In genomic region chr2:6162366-6163040, GRCm38 (mm10) we compare ENCODE assay signal across 10 mouse cellular contexts. TPM values are rescaled to one million over a fixed set of nuclear protein-coding genes. Genes with fewer than 3 reads are reported as not detected.
A peak's percentile ranks its signal among the peaks of the same experiment; 100 is the strongest.
DNase-seq lines count a peak whose midpoint lies in the region; ATAC-seq and TF ChIP-seq lines count a peak whose summit lies in the region.
"Had no signal": no experiment of that assay in that cellular context is flagged by ENCODE, and none has a peak within 500 bp of the region (broad histone marks: within the 10 kb centered on the region; RNA-seq: fewer than 3 reads in every experiment).

No protein-coding gene starts in this region.

- no peaks in the 10 kb centered on the region for H3K9me3 ChIP-seq in limb, embryonic 14.5 days (ENCODE audit: control insufficient read depth, low read length)
- H3K9me3 ChIP-seq in limb, embryonic 10.5 days (replicated peaks) = no peaks in the 10 kb centered on the region
- no peaks in the 10 kb centered on the region for H3K9me3 ChIP-seq in forebrain, embryonic 11.5 days (ENCODE audit: control insufficient read depth, low read length)
- H3K9me3 ChIP-seq: midbrain, embryonic 10.5 days had no signal

- 31% methylated on average over 6 of the region's 6 CpGs for WGBS in limb, embryonic 14.5 days
- WGBS in limb, embryonic 10.5 days = 41% methylated on average over 6 of the region's 6 CpGs
- 73% methylated on average over 6 of the region's 6 CpGs for WGBS in forebrain, embryonic 11.5 days

- peaks cover 14% of the 10 kb centered on the region; the same call in 1 of the 2 replicates for H3K4me1 ChIP-seq in limb, embryonic 14.5 days (ENCODE audit: control insufficient read depth, insufficient read depth, low read length)
- peaks cover 39% of the 10 kb centered on the region for H3K4me1 ChIP-seq in limb, embryonic 10.5 days
- no peaks in the 10 kb centered on the region for H3K4me1 ChIP-seq in forebrain, embryonic 11.5 days (replicated peaks; ENCODE audit: control insufficient read depth, insufficient read depth, low read length)

- H3K27me3 ChIP-seq in limb, embryonic 14.5 days (ENCODE audit: control insufficient read depth, insufficient read depth, low read length) = no peaks in the 10 kb centered on the region
- H3K27me3 ChIP-seq in limb, embryonic 10.5 days (ENCODE audit: low read depth, poor library complexity, severe bottlenecking) = no peaks in the 10 kb centered on the region
- no peaks in the 10 kb centered on the region for H3K27me3 ChIP-seq in forebrain, embryonic 11.5 days (ENCODE audit: control insufficient read depth, insufficient read depth, low read length)

- H3K4me3 ChIP-seq in limb, embryonic 14.5 days (replicated peaks; ENCODE audit: low read length) = no peak overlapping the region
- no peak overlapping the region for H3K4me3 ChIP-seq in limb, embryonic 10.5 days
- no peak overlapping the region for H3K4me3 ChIP-seq in forebrain, embryonic 11.5 days (ENCODE audit: low read depth, low read length)
- H3K4me3 ChIP-seq: heart, adult 2 months; midbrain, embryonic 10.5 days had no signal

- no peak overlapping the region for H3K9ac ChIP-seq in limb, embryonic 14.5 days (ENCODE audit: low read depth, low read length, severe bottlenecking)
- no peak overlapping the region for H3K9ac ChIP-seq in forebrain, embryonic 11.5 days (ENCODE audit: low read length)

- H3K4me2 ChIP-seq in limb, embryonic 14.5 days (replicated peaks; ENCODE audit: low read depth, low read length, severe bottlenecking) = no peak overlapping the region
- no peak overlapping the region for H3K4me2 ChIP-seq in forebrain, embryonic 11.5 days (ENCODE audit: low read depth, low read length, severe bottlenecking)

- DNase-seq in limb, embryonic 14.5 days (ENCODE audit: low spot score) = peak; percentile 45
- DNase-seq in limb, embryonic 10.5 days (ENCODE audit: low spot score) = no peak
- DNase-seq in kidney, adult 8-10 months = peak; percentile 15 to 47
- DNase-seq in urinary bladder, postnatal 36 days (ENCODE audit: low spot score in 2 of 2) = peak; percentile 49 to 62
- DNase-seq in spleen, adult 12 weeks (ENCODE audit: low spot score) = no peak
- no peak for DNase-seq in forebrain, embryonic 11.5 days (ENCODE audit: low spot score)
- DNase-seq in layer of hippocampus, adult 9-11 months = no peak

- ATAC-seq in limb, embryonic 14.5 days (ENCODE audit: low FRiP score, low read depth) = no peak
- peak; percentile 82 for ATAC-seq in megakaryocyte, adult 5-6 weeks (ENCODE audit: poor library complexity, severe bottlenecking)
- no peak for ATAC-seq in forebrain, embryonic 11.5 days (replicated peaks; ENCODE audit: low FRiP score)

- H3K36me3 ChIP-seq in limb, embryonic 14.5 days (ENCODE audit: control insufficient read depth, insufficient read depth, low read length) = no peaks in the 10 kb centered on the region
- H3K36me3 ChIP-seq in limb, embryonic 10.5 days = no peaks in the 10 kb centered on the region
- H3K36me3 ChIP-seq in forebrain, embryonic 11.5 days (ENCODE audit: control insufficient read depth, insufficient read depth, low read length) = no peaks in the 10 kb centered on the region
- H3K36me3 ChIP-seq: midbrain, embryonic 10.5 days had no signal

- no peak overlapping the region for H3K27ac ChIP-seq in limb, embryonic 14.5 days (replicated peaks; ENCODE audit: low read depth, low read length)
- H3K27ac ChIP-seq in limb, embryonic 10.5 days = no peak overlapping the region; the same call in 1 of the 2 replicates
- no peak overlapping the region for H3K27ac ChIP-seq in forebrain, embryonic 11.5 days (ENCODE audit: low read depth, low read length)
- H3K27ac ChIP-seq: heart, adult 2 months; midbrain, embryonic 10.5 days had no signal

- TF ChIP-seq POLR2A in limb, embryonic 14.5 days (IDR thresholded peaks at IDR 0.05; ENCODE audit: borderline replicate concordance, extremely low read depth, insufficient read depth, insufficient read length) = no peak

RNA-seq across cellular contexts. Expression of gene Proser2, which starts 32.5 kb away (rescaled TPM):
- polyA plus RNA-seq in limb, embryonic 14.5 days (2012; rRNA removed) = 7.6 and 10.2 TPM in 2 replicates
- 10.5 TPM in 2 replicates for polyA plus RNA-seq in limb, embryonic 14.5 days (2014; fragmentation: Nextera tagmentation; extraction: Ambion mirVana)
- polyA plus RNA-seq in limb, embryonic 10.5 days (2016; fragmentation: Nextera tagmentation; extraction: Ambion mirVana) = 4.2 and 5.1 TPM in 2 replicates
- not detected in 2 replicates for total RNA-seq in megakaryocyte, adult 5-6 weeks (2015)
- total RNA-seq in megakaryocyte, adult 5-6 weeks (2017) = 0.15 TPM in 1 of 2 replicates, not detected in the other
- 2.8 and 3.8 TPM in 2 replicates for polyA plus RNA-seq in forebrain, embryonic 11.5 days (2014; fragmentation: Nextera tagmentation; extraction: Ambion mirVana)

RNA-seq across cellular contexts. Expression of gene Echdc3, which starts 50.3 kb away (rescaled TPM):
- polyA plus RNA-seq in limb, embryonic 14.5 days (2012; rRNA removed) = 4.3 and 4.8 TPM in 2 replicates
- 5.0 and 5.7 TPM in 2 replicates for polyA plus RNA-seq in limb, embryonic 14.5 days (2014; fragmentation: Nextera tagmentation; extraction: Ambion mirVana)
- polyA plus RNA-seq in limb, embryonic 10.5 days (2016; fragmentation: Nextera tagmentation; extraction: Ambion mirVana) = 4.0 and 4.2 TPM in 2 replicates
- 0.18 and 1.2 TPM in 2 replicates for total RNA-seq in megakaryocyte, adult 5-6 weeks (2015)
- not detected in 2 replicates for total RNA-seq in megakaryocyte, adult 5-6 weeks (2017)
- polyA plus RNA-seq in forebrain, embryonic 11.5 days (2014; fragmentation: Nextera tagmentation; extraction: Ambion mirVana) = 2.3 and 2.9 TPM in 2 replicates

Comparison
In these comparisons a context has a peak if more than half of its experiments do, and no peak if none do; other contexts are left out.
1. DNase-seq: peak in limb, embryonic 14.5 days (single experiment), kidney, adult 8-10 months (2 of 2) and urinary bladder, postnatal 36 days (2 of 2); none in limb, embryonic 10.5 days (single experiment), spleen, adult 12 weeks (single experiment), forebrain, embryonic 11.5 days (single experiment) and layer of hippocampus, adult 9-11 months (single experiment).